Mouse (Mus musculus) lung, postnatal 0 days (tissue): Measurements from ENCODE around the gene Gys1.

Source experiments
- CTCF ChIP-seq: IDR thresholded peaks from 2 replicates; pipeline ENCODE4 v1.5.1; 2016; ENCODE audit warnings: antibody characterized with exemption, mild to moderate bottlenecking
- EP300 ChIP-seq: IDR thresholded peaks from 2 replicates; pipeline ENCODE4 v1.6.1; 2016; ENCODE audit warnings: antibody characterized with exemption, mild to moderate bottlenecking, control low read depth

GRCm38 (mm10) chr7:45426556-45426955 is 8.1 kb upstream of the Gys1 start:
- no peak for TF ChIP-seq CTCF
- no peak for TF ChIP-seq EP300
